Mouse (Mus musculus): Measurements from ENCODE around the gene Gm17657.

Gm17657 gene

DNA sequence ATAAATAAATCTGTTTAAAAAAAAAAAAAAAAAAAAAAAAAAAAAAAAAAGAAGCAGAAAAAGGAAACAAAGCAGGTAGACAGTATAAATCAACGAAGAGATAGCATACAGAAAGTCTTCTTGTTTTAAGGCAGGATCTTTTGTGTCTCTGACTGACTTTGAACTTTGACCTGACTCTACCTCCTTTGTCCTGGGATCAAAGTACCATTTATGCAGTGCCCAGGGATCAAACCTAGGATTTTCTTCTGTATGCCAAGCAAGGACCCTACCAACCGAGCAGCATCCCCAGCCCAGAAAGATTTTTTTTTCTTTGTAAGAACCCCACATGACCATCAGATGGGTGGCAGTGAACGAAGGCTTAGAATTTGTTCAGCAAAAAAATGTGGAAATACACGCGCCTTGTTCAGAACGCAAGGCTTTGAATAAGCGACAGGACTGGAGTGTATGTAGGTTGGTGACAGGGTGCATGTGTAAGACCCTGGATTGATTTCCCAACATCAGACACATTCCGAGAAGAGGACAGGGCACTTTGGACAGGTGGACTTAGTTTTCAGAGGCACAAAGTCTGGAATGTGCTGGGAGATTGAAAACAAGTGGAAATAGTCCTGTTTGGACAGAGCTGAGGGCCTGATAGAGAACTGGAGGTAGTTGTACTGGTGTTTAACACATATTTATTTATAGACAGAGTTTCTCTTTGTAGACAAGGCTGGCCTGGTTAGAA, 61.0 kb downstream of the Gm17657 start:
- no peak for DNase-seq (ENCODE audit: low spot score)

DNA sequence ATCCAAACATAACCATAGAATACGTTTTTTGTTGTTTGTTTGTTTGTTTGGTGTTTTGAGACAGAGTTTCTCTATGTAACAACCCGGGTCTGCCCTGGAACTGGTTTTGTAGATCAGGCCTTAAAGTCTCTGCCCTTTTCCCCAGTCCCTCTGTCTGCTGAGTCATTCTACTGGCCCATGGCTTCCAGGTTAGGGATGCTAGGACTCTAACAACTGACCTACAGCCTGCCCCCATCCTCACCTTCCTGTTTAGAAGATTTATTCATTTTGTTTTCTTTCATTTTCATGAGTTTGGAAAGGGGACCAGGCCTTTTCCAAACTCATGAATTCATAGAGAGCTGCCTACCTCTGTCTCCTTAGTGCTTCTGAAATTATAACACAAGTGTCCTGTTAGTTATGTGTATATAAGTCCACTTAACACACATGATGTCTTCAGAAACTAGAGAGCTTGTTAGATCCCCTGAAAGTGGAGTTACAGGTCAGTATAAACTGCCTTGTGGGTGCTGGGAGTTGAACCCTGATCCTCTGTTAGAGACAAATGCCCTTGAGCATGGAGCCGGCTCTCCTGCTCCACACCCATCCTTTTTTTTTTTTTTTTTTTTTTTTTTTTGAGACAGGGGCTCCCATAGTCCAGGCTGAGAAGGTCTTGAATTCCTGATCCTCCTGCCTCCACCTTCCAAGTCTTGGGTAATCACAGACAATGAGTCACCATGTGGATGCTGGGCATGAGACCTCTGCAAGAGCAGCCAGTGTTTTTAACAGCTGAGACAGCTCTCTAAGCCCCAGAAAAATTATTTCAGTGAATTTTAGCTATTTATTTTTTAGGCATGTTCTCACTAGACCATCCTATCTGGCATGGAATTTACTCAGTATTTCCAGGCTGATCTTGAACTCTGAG, 63.9 kb downstream of the Gm17657 start:
- no peak for DNase-seq (ENCODE audit: low spot score)

DNA sequence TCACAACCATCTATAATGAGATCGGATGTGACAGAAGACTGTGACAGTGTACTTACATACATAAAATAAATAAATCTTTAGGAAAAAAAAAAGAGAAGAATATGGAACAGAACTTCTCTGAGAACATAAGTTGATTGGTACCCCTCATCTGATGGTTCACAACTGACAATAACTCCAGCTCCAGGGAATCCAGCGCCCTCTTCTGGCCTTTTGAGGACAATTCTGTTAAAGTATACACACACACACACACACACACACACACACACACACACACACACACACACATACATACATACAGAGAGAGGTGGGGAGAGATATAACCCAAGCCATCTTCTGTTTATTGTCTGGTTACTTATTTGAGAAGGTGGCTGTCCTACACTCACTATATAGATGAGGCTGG, 65.0 kb downstream of the Gm17657 start:
- no peak for DNase-seq (ENCODE audit: low spot score)

DNA sequence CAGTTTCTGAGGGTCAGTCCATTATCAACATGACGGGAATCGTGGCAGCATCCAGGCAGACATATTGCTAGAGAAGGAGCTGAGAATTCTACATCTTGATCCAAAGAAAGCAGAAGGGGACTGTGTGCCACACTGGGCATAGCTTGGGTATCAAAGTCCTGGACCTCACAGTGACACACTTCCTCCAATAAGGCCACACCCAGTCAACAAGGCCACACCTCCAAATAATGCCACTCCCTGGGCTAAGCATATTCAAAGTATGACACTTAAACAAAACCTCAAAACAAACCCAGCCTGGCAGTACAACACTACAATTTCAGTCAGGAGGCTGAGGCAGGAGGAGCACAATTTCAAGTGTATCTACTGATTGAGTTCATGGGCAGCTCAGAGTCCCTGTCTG, 66.2 kb downstream of the Gm17657 start:
- no peak for DNase-seq (ENCODE audit: low spot score)

DNA sequence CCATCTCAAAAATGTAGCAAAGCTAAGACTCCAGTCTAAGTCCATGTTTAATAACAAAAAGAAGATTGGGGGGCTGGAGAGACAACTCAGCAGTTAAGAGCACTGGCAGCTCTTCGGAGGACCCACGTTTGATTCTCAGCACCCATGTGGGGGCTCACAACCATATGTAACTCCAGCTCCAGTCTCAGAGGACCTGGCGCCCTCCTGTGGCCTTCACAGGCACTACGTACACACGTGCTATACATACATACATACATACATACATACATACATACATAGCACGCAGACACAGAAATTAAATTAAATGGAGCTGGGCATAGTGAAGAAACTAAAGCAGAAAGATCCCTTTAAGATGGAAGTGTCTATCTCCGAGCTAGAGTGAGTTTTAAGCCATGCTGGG, 66.8 kb downstream of the Gm17657 start:
- DNase-seq (ENCODE audit: low spot score) = no peak

DNA sequence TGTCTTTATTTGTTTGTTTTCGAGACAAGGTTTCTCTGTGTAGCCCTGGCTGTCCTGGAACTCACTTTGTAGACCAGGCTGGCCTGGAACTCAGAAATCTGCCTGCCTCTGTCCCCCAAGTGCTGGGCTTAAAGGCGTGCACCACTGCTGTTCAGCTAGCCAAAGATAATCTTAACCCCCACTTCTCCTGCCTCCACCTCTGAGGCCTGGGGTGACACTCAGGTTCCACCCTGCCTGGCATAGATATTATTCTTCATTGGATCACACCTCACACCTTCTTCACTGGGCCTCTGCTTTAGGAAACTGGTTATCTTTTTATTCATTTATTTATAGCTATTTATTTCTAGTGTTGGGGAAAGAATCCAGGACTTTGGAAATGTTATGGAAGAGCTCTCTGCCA, 69.2 kb downstream of the Gm17657 start:
- no peak for DNase-seq (ENCODE audit: low spot score)

DNA sequence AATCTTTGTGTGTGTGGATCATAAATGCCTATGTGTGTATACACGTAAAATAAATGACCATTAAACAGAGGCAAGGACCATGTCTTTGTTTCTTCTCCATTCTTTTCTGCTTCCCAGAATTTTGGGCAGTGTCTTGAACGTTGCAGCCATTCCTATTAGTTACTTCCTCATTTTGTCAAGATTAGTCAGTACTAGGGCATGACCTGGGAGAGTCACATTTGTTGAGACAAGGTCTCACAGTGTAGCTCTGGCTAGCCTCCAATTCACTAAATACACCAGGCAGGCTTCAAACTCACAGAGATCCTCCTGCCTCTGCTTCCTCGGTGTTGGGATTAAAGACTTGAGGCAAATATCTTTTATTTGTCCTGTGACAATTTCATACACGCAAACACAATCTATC, 71.2 kb downstream of the Gm17657 start:
- DNase-seq (ENCODE audit: low spot score) = no peak

DNA sequence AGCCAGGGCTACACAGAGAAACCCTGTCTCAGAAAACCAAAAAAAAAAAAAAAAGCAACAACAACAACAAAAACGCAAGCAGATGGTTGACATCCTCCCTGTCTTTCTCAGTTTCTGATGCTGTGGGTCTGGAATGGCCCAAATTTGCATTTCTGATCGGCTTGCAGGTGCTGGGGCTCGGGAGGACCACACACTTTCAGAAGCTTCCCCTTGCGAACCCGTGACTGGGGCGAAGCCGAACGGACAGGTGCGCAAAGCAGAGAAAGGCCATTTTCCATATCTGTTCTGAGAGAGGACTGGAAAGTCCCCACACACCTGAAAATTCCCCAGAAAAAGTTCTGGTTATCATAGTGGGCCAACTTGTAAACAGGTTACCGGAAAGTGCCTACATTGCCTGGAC, 72.1 kb downstream of the Gm17657 start:
- DNase-seq (ENCODE audit: low spot score) = no peak

DNA sequence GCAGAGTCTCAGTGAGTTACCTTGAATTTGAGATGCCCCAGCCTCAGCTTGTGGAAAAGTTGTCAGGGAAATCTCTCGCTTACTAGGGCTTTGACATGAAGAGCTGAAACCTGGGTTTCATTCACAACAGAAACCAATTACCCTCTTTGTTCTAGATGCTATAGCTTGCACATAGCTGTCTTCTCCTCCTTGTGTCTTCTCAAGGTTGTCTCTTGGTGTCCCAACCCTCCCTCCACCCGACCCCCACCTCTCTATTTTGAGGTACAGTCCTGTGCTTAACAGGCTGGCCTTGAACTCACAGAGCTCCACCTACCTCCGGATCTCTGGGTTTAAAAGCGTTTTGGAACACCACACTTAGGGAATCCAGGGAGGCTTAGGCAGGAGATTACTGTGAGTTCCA, 73.0 kb downstream of the Gm17657 start:
- DNase-seq (ENCODE audit: low spot score) = no peak

DNA sequence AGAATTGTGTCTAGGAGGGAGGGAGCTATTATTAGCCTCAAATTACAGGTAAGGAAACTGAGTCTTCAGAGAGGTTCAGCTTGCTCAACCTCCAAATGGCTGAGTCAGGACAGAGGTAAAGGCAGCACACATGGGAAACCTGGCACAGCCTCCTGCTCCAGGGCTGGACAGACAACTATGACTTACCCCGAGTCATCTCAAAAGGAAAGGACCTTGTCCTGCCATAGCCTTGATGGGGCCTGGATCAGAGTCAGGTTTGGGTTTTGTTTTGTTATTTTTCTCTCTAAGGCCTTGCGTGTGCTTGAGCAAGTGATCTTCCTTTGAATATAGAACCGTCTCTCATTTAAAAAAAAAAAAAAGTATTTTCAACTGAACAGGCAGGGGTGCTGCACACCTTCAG, 74.3 kb downstream of the Gm17657 start:
- no peak for DNase-seq (ENCODE audit: low spot score)

DNA sequence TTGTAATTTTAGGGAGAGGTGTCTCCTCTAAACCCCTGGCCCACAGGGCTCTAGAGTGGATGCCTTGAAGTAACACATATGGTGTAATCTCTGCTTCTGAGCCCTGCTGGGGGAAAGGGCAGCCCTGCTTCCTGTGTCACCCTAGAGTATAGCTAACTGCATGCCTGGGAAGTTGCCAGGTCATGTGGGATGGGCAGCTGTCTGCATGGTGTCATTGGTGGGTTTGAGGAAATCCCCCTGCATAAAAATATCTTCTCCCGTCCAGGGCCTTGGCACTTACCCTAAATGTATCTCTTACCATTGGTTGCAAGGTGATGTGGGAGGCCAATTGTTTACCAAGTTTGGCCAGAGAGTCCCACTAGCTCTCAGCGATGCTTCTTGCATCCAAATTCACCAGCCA, 75.4 kb downstream of the Gm17657 start:
- DNase-seq (ENCODE audit: low spot score) = no peak

DNA sequence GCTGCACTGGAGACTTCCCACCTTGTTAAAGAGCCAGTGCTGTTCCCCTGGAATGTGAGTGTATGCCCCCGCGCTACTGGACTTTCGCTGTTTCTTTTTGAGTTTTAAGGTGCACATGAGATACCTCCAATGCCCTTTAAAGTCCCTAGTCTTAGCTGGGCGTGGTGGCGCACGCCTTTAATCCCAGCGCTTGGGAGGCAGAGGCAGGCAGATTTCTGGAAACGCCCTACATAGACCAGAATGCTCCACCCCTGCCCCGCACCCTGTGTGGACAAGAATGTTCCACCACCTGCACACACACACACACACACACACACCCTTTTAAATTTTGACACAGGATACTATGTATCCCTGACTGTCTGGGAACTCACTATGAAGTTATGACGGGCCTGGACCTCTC, 76.0 kb downstream of the Gm17657 start:
- no peak for DNase-seq (ENCODE audit: low spot score)

Data from testis, postnatal 14 days (tissue).